Mouse (Mus musculus) T-helper 1 cell (primary cell): ENCODE measurements around the gene Abr.

Source experiments
- in situ Hi-C: fragments of 300-600 bp; cut with MboI, MseI; formaldehyde crosslinking; loops from one replicate; pipeline ENCODE4 v1.15.1; 2025; ENCODE audit warnings: high pct_unique_total_duplicates

Gene Abr

DNA sequence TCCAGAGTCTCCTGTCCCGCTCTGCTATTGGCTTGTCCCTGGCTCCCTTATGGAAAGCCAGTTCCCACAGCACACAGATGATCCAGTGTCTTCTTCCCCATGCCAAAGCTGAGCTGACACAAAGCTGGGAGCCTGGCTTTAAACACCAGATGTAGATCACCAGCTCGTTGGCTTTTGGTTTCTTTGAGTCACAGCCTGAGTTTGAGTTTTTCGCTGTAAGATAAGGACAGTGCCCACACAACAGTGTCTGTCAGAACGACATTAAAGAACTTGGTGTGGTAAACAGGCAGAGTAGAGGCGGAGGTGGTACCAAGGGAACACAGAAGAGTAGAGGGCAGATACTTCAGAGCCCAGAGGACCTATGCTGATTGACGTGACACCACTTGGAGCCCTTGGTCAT, 101.2 kb downstream of the Abr start:
- in situ Hi-C loops, result loop anchor here (5.0 kb wide), 1 partner anchor 126 kb away; no protein-coding TSS in a partner anchor

DNA sequence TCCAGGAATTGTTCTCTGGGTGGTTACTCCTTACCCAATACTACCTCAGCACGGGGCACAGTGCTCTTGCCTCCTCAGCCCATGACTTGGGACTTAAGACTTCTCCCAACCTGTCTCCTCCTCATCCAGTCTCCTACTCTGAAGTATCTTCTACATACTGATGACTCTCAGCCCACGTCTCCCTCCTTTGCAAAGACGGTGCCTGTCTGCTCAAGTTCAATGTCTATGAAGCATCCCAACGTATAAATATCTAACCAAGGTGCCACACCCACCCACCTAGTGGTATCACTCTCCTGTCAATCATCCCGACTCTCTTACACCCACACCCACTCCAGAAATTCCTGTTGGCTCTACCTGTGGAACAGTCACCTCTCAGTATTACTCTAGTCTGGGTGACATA, 103.5 kb downstream of the Abr start:
- in situ Hi-C loops, result no loop called here

DNA sequence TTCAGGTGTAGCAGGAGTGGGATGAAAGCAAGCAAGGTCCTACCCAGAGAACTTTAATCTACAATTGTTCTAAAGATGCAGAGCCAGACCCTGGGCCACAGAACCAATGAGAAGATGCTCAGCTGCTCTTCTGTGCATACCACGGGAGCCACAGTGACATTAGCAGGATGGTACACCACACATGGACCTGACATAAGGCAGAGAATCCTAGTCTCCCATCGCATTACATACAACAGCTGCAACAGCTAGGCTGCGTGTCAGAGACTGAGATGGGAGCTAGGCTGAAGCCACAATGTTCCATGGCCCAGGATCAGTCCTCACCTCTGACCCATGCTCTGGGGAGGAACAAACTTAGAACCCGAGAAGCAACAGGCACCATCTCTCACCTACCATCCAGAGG, 104.0 kb downstream of the Abr start:
- in situ Hi-C loops, result no loop called here

DNA sequence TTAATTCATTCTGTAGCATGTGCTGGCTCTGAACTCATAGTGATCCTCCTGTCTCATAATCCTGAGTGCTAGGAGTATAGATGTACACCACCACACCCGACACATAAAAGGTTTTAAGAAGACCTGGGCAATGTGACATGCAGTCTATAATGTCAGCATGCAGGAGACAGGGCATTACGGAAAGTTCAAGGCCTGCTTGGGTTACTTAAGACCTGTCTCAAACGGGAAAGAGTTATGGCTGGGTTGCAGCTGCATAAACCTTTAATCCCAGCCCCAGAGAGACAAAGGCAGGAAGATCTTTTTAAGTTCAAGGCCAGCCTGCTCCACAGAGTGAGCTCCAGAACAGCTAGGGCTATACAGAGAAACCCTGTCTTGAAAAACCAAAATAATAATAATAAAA, 105.2 kb downstream of the Abr start:
- in situ Hi-C loops, result no loop called here

DNA sequence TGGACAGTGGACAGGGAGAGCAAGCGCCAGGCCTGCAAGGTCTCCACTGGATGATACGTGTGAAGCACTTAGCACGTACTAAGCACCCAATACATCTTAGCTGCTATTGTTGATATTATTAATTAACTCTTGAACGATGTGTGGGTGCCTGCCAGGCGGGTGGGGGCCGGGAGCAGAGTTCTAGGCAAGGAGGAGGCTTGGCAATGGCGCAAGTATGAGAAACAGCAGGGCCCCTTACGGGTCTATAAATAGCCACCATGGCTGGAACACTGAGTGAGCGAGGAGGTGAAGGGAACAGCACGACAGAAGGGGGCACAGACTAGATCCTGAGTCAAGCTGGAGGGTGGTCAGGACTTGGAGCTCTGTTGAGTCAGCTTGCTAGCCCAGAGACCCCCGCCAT, 107.0 kb downstream of the Abr start:
- in situ Hi-C loops, result no loop called here

DNA sequence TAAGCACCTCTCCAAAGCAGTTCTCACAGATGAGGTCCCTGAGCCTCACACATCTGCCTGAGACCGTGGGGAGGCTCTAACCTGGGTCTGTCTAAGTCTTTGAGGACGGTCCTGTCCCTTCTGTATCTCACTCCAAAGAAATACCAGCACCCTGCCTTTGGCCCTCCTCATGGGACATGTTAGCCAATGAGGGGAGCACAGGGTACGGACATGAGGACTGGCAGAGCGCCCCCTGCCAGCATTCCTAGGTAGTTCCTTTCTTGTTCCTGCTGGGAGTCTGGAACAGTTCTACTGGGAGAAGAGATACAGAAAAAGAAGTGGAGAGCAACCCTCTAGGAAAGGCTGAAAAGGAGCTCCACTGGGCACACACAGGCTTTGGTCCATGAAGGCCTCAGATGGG, 111.1 kb downstream of the Abr start:
- in situ Hi-C loops, result no loop called here

DNA sequence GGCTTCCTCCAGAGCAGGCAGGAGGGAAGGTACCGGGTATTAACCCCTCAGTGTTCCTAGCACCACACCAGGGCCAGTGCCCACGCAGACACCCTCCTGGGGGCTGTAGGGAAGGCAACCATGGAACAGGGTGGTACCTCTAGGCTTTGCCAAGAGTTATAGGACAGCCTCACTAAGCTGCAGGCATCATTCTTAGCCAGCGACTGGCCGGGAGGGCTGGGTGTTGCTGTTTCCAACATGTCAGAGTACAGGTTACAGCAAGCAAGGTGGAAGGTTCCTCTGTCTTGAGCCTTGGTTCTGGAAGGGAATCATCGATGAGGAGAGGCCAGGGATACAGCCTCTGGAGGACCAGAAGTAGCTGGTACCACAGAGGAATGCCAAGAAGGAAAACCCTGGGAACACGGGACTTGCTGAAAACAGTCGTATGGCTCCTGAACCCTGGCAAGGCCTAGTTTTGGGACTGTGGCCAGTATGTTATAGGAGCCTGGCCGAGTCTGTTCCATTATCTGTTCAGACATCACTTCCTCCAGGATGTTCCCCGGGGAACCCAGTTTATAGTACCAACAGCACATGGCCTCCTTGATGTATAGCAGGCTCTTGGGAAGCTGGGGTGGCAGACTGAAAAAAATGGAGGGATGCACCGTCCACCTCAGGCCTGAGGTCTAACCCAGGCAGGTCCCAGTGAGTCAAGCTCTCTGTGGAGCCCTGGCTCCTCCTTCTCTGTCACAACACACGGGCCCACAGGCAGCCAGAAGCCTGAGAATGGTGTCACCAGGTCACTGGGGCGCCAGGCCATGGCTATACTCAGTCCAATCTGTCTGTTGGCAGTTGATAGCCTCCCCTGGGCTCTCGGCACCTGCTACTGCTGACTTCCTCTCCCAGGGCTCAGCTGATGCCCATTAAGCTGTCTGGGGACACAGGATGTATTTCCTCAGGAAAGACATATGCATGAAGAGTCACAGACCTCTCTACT, 112.1 kb downstream of the Abr start:
- in situ Hi-C loops, result no loop called here

DNA sequence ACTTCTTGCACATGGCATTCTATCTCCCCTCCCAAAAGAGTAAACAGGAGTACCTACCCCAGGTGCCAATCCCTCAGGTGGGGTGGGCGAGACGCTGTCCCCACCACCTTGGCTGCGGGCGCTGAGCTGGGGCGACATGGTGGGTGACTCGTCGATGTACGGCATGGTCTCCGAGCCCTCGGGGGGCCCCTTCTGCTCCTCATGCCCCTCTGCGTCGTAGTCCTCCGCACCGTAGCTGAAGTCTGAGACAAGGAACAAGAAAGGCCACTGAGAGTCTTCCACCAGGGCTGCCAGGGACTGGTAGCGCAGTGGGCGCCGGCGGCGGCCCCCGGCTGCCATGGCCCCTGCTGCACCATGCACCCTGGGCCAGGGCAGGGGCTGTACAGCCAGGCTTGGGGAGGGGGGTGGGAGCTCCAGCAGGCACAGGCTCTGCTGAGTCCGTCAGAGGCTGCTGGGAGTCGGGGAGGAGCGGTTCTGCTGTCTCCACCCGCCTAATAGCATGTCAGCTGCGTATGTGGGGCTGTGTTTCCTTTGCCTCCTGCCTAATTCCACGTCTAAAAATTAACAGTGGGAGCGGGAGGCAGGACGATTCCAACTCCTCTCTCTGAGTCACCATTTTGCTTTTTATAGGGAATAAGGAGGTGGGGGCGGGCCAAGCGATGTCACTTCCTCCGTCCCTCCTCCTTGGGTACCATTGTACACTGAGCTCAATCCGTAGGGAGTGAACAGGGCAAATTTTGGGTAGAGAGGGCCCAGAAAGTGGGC, 113.1 kb downstream of the Abr start:
- in situ Hi-C loops, result no loop called here

DNA sequence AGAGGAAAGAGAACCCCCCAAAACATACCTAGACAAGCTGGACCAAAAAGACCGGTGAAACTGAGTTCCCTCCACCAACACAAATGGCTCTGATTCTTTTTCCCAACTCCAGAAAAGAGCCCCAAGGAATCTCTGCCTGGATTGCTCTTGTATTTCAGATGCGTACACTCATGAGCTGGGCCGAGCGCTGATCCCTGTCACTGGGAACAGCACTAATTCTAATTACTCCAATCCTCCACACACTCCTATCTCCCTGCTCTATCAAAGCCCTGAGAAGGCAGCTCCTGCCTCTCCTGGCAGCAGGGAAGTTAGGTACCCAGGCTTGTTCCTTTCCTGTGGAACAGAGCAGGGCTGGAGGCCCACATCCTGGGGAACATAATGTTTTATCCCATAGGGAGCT, 114.0 kb downstream of the Abr start:
- in situ Hi-C loops, result no loop called here

DNA sequence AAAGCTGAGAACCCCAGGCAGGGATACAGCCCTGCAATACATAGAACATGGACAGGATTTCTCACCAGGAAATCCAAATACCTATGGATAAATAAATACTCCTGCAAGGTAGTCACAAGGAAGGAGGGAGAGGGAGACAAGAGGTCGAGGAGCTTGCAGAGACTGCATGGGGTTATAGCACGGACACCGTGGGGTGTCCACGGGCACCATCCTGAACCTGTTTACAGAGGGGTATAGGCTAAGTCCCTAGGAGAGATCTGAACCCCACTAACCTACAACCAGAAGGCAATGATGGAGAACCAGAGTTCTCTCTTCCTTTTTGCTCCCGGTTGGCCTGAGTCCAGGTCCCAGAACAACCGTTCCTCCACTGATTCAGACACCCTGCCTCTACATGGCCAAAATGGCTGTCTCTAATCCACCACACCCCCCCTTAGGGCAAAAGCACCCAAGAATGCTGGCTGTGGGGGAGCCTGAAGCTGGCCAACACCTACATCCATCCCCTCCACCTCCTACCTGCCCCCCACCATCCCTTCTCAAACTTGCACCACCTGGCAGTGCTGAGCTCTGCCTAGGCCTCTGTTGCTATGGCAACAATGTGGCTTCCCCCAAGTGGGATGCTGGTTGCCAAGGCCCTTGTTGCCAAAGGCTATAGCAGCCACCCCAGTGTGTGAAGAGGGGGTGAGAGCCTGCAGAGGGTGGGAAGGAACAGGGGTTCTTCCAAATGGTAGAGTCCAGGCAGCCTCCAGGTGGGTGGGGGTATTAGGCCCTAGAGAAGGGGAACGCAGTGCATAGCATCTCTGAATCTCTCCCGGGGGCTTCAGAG, 114.6 kb downstream of the Abr start:
- in situ Hi-C loops, result no loop called here

DNA sequence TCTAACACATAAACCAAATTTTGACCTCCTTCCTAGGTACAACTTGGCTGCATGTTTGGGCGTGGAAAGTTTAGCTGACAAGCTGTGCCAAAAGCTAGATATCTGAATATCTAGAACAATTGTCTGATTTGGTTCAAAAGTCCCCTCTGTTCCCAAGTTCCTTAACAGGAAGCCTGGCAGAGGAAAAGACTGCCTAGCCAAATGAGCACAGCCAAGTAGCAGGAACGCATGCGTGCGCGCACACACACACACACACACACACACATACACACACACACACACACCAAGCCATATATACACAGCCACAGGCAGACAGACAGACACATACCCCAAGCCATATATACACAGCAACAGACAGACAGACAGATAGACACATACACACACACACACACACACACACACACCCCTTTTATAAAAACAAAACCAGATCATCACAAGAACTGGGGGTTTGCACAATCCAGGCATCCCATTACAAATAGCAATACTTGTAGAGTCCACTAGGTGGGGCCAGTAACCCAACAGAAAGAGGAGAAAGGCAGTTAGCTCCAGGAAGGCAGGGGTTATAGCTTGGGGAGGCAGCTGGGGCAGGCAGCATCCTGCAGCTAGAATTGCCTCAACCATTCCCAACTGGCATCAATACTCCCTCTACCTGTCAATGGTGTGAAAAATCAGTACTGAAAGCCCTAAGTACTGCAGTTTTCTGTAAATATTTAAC, 115.4 kb downstream of the Abr start:
- in situ Hi-C loops, result no loop called here

DNA sequence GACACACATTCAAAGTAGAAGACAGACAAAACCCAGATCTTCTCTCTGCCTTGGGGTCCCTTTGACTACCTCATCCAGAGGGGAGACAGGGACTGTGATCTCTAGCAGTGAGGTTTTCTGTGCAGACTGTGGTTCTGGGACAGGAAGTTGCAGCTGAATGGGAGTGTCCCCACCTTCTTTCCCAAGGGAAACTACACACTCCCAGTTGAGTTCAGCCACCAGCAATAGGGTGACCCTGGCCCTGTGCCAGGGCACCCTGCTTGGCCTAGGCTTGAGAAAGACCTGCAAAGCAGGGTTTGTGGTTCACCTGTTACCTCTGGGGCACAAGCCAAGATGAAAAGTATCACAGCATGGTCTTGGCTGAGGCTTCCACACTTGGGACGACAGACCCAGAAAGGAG, 117.0 kb downstream of the Abr start:
- in situ Hi-C loops, result no loop called here

DNA sequence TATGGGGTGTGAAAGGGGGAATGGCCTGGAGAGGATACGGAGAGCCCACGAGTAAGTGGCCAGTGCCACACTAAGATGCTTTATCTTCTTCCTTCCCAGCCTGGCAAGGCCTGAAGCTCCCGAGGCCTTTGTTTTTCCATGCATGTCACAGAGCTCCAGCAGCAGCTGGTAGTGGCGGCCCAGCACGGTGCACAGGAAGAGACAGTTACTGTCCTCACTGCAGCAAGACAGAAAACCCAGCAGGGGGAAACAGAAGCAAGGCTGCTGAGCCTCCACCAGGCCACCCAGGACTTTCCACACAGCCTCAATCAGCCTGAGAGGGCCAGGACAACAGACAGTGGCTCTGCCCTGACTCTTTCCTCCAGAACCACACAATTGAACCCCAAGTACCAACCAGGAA, 118.1 kb downstream of the Abr start:
- in situ Hi-C loops, result no loop called here

DNA sequence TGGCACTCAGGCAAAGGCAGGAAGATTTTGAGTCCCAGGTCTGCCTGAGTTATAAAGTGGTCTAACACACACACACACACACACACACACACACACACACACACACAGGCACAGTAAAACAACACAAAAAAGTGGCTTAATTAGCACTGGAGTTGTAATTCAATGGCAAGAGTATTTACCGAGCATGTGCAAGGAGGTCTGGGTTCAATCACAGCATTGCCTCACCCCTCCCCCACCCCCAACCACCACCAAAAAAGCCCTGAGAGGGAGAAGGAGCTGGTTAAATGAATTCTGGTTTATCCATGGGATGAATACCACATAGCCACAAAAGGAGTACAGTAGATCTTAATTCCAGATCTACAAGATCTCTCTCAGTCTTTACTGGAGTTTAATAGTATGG, 122.1 kb downstream of the Abr start:
- in situ Hi-C loops, result loop anchor here (10.0 kb wide), 1 partner anchor 475 kb away; the partner anchor contains the start of gene Rflnb

DNA sequence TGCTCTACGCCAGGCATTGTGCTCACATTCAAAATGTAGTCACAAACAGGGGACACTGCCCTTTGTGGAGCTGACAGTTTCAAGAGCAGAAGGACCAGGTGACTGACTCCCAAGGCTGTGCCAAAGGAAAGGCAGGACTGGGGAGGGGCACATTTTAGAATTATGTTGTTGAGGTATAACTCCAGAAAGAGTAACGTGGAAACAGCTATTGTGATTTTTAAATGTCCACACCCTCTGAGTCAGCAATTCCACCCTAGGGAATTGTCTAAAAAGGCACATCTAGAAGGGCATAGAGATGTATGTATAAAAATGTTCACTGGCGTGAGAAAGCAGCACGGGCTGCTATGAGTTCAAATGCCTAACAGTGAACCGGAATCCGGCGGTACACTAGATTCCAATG, 122.5 kb downstream of the Abr start:
- in situ Hi-C loops, result loop anchor here (10.0 kb wide), 1 partner anchor 475 kb away; the partner anchor contains the start of gene Rflnb

DNA sequence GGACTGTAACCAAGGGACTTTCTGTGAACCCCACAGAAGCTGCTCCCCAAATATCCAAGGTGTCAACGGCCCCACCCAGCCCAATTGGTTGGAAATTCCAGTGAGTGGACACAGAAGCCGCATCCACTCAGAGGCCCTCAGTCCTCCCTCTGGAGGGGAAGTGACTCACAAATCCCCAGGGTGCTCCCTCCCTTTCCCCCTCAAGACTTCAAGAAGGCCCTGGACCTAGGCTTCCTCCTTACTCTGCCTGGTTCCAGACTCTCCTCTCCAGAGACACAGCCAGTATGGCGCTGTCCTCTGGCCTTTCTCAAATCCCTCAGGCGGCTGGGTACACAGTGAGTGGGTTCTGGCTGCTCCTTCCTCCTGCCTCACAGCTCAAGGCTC, 124.4 kb downstream of the Abr start:
- in situ Hi-C loops, result loop anchor here (10.0 kb wide), 1 partner anchor 473 kb away; the partner anchor contains the start of gene Rflnb

DNA sequence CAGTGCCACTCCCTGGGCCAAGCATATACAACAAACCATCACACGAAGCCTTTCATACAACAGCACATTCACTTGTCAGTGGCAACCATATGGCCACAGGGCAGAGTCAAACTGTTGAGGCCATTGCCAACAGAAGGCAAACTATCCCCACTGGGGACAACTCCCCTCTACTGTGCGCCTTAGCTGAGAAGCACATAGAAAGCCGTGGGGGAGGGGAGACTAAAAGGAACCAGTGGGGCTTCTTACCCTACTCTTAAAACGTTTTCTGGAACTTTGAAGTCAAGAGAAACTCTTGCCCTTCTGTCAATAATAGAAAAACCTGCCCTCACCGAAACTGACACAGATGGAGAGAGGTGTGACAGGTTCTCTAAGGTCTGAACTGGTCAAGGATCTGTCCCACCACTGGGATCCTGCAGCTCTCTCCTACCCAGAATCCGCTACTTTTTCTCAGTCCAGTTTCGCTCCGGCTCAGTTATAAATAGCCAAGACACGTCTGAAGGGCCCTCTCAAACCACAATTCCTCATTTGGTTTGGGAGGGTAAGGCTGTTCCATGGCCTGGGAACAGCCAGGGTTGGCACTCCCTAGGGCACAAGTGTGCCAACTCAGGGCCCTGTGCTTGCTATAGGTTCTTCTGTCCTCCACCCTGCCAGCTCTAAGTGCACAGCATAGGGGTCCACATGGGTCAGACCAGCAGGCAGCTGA, 124.9 kb downstream of the Abr start:
- in situ Hi-C loops, result loop anchor here (10.0 kb wide), 1 partner anchor 472 kb away; the partner anchor contains the start of gene Rflnb

DNA sequence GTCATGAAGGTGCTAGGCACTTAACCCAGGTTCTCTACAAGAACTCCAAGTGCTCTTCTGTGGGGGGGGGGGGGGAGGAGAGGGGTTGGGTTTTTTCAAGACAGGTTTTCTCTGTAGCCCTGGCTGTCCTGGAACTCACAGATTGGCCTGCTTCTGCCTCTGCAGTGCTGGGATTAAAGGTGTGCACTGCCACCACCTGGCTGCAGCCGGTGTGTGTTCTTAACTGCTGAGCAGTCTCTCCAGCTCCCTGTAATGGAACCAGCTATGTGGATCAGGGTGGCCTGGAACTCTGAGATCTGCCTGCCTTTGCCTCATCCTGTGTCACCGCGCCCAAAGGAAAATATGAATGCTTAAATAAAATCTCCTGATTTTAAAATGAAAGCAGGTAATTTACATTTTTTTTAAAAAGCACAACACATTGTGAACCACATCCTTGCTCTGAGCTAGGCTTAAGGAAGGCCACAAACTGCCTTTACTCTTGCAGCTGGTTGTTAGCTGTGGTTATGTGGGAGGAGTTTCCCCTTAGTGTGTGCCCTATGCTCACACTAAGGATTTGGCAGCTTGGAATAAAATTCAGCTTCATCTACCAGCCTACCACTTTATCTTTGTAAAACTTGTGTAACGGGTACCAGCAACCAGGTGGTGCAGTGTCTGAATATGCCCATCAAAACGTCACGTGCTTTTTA, 125.9 kb downstream of the Abr start:
- in situ Hi-C loops, result loop anchor here (10.0 kb wide), 1 partner anchor 471 kb away; the partner anchor contains the start of gene Rflnb
